Mouse (Mus musculus) embryonic stem cell, embryonic (primary cell): ENCODE data around the gene Ambp.

Experiments used
- CTCF ChIA-PET, 4 experiments: fragments of 300-600 bp in 2 of 4; fragments of 350-600 bp in 2 of 4; sonication (Branson Sonifier 250); formaldehyde crosslinking; loops; one replicate each; lab custom pipeline; 2022; ENCODE audit warnings: inconsistent platforms in 2 of 4; lab: Charles Lee
- POLR2A ChIA-PET, 4 experiments: fragments of 300-600 bp in 2 of 4; fragments of 350-600 bp in 2 of 4; sonication (Branson Sonifier 250); formaldehyde crosslinking; loops; one replicate each; lab custom pipeline; 2022; ENCODE audit warnings: antibody characterized with exemption in 4 of 4, inconsistent platforms in 1 of 4; lab: Charles Lee

The Ambp gene

GRCm38 (mm10) chr4:63154699-63155098, at the start of gene Ambp:
Gene Ambp (minus strand): TSS chr4:63154799.
- CTCF ChIA-PET: interaction anchor here in 1 of 4 experiments (0.7 kb wide), 1 partner anchor 374 kb away, joined by 3 read pairs; no protein-coding TSS in a partner anchor
- POLR2A ChIA-PET: interaction anchor here in 1 of 4 experiments (1.2 kb wide), 1 partner anchor 153 kb away, joined by 3 read pairs; no protein-coding TSS in a partner anchor

GRCm38 (mm10) chr4:63203874-63204273, 49.3 kb upstream of the Ambp start:
- ChIA-PET CTCF (interaction anchor here in 1 of 4 experiments (0.9 kb wide), 1 partner anchor 10 kb away, joined by 5 read pairs; the partner anchor contains the start of gene Col27a1), POLR2A (interaction anchor here in 2 of 4 experiments (1.2 to 1.9 kb wide), 3 partner anchors 9 to 12 kb away, joined by 4 to 6 read pairs (median 6); partner anchors contain the start of gene Col27a1 (in 1 of the 2))

DNA sequence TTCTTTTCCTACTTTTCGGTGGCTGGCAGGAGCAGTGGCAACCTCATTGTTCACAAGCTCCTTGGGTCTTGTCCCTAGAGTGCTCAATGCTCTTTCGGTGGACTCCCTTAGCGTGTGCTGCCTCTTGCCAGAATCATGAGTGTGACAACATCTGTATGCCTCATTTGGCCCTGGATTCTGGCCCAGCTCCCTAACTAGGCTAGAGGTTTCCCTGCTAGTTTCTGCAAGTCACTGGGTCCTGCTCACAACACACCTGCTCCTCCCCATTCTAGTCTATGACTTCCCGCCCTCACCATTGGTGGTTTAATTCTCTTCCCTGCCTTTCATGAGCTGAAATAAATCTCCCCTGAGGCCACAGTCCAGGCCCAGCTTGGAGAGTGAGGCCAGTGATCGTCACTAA, 44.8 kb upstream of the Ambp start:
- ChIA-PET POLR2A (interaction anchor here in 1 of 4 experiments (0.6 kb wide), 1 partner anchor 210 kb away, joined by 3 read pairs; no protein-coding TSS in a partner anchor), CTCF (no interaction called here)

- ChIA-PET CTCF (no interaction called here), POLR2A (interaction anchor here in 1 of 4 experiments (0.9 kb wide), 1 partner anchor 18 kb away, joined by 3 read pairs; no protein-coding TSS in a partner anchor)
Observed at GRCm38 (mm10) chr4:63194366-63194765, 39.8 kb upstream of the Ambp start.

GRCm38 (mm10) chr4:63191641-63192040, 37.0 kb upstream of the Ambp start:
- ChIA-PET CTCF (interaction anchor here in 1 of 4 experiments (0.5 kb wide), 1 partner anchor 116 kb away, joined by 4 read pairs; no protein-coding TSS in a partner anchor), POLR2A (no interaction called here)

- ChIA-PET POLR2A (interaction anchor here in 2 of 4 experiments (0.5 to 0.6 kb wide), 2 partner anchors 12 to 368 kb away, joined by 4 read pairs; no protein-coding TSS in a partner anchor), CTCF (interaction anchor here in 1 of 4 experiments (1.0 kb wide), 1 partner anchor 121 kb away, joined by 4 read pairs; no protein-coding TSS in a partner anchor)
Observed at GRCm38 (mm10) chr4:63186281-63186870, 31.8 kb upstream of the Ambp start.

DNA sequence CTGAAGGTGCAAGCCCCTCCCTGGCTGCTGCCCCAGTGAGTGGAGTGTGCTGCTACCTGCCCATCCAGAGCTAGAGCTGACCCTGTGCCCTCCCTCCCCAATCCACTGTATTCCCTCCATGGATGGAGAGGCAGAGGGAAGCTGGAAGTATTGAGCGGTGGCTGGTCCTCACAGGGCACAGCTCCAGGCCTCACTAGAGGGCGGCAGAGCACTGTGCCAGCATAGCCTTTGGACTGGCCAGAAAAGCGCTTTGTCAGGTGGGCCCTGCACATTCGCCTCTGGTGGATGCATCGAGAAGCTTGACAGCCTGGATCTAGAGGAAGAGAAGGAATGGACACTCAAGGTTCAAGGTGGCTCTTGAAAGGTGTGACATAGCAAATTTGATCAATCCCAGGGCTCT, 27.0 kb upstream of the Ambp start:
- POLR2A ChIA-PET: no interaction called here
- CTCF ChIA-PET: interaction anchor here (0.5 to 1.8 kb wide), 26 partner anchors 9 to 359 kb away, joined by 3 to 15 read pairs (median 4); partner anchors contain the start of genes Col27a1 (in 1 of the 4), Kif12 (in 1 of the 4) and Zfp618 (in 1 of the 4)

- POLR2A ChIA-PET: interaction anchor here in 1 of 4 experiments (0.6 kb wide), 1 partner anchor 74 kb away, joined by 3 read pairs; no protein-coding TSS in a partner anchor
- CTCF ChIA-PET: interaction anchor here in 2 of 4 experiments (0.5 to 0.9 kb wide), 2 partner anchors 9 to 12 kb away, joined by 3 to 4 read pairs; no protein-coding TSS in a partner anchor
Observed at GRCm38 (mm10) chr4:63171969-63172685, 17.5 kb upstream of the Ambp start, which contains the start of gene Kif12. Gene Kif12 (minus strand): TSS chr4:63172131.

DNA sequence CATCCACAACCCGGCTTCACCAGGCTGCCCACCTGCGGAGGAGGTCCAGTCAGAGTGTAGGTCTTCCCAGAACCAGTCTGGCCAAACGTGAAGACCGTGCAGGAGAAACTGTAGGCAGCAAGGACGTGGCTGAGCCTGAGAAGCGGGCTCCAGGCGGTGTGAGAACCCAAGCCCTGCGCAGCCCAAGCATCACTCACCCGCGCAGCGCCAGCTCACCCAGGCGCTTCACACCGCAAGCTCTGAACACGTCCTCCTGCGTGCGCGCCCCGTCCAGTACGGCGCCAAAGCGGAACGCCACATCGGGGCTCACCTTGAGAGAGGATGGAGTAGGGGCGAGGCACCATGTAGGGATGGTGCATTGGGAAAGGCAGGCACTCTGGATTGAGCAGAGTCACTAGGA, 16.5 kb upstream of the Ambp start:
- POLR2A ChIA-PET: no interaction called here
- CTCF ChIA-PET: interaction anchor here in 2 of 4 experiments (1.2 to 1.6 kb wide), 3 partner anchors 11 to 136 kb away, joined by 3 to 5 read pairs (median 5); no protein-coding TSS in a partner anchor

GRCm38 (mm10) chr4:63170061-63170460, 15.5 kb upstream of the Ambp start:
- CTCF ChIA-PET: interaction anchor here in 2 of 4 experiments (1.2 to 1.6 kb wide), 3 partner anchors 12 to 137 kb away, joined by 3 to 5 read pairs (median 5); no protein-coding TSS in a partner anchor
- POLR2A ChIA-PET: no interaction called here

DNA sequence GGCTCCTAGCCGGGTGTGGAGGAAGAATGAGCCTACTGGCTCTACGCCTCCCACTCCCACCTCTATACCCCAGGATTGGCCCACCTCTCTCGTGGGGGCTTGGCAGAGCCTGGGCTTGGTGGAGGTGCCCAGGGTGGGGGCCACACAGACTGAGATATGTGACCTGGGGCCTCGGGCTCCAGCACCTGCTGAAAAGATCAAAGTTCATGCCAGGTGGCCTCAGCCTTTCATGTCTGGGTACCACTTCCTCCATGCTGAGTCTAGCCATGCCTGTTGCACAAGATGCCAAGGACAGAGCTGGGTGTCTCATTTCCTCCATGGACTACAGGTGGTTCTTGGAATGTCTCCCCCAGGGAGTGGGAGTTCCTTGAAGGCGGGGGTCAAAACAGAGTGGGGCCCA, 11.7 kb upstream of the Ambp start:
- CTCF ChIA-PET: no interaction called here
- POLR2A ChIA-PET: no interaction called here

DNA sequence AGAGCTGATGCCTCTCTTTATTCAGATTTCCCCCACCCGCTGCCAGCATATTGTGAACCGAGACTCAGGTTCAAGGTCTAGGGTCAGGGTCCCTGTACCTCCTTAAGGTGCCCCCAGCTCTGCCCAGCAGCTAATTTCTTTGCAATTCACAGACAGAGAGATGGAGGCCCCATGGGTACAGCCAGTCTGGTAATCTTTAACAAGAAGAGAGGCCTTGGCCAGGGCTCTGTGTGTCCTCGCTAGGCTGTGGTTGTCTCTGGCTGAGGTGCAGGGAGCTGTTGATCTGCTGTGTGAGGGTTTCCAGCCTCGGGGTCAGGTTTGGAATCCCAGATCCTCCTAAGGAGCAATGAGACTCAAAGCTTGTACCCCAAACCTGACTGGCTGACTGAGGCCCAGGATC, 11.0 kb upstream of the Ambp start:
- ChIA-PET CTCF (interaction anchor here in 1 of 4 experiments (1.3 kb wide), 1 partner anchor 142 kb away, joined by 3 read pairs; no protein-coding TSS in a partner anchor), POLR2A (no interaction called here)

DNA sequence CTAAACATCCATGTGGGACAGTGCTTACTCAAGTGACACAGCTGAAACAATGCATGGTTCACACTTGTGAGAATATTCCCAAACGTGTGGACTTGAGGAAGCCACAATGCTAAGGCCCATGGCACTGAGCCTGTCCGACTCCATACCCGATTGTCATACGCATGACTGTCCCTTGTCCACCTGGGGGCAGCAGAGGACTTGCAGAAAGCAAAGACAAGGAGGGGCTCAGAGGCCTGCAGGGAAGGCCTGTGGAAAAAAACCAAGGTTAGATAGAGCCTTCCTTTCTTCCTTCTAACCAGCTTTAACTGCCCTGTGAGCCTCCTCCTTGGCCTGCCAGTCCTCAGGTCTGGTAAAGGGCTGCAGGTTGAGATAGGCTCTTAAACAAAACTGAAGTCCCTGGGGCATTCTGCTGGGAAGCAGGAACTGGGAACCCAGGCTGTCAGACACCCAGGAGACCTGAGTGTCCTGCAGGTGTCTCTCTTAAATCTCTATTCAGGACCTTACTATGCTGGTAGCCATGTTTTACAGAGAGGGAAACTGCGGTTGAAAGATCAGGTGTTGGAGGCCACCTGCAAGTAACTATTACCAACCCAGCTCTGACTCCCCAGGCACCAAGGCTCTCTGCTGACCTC, 4.5 kb upstream of the Ambp start:
- CTCF ChIA-PET: interaction anchor here in 3 of 4 experiments (0.5 to 1.9 kb wide), 8 partner anchors 22 to 352 kb away, joined by 3 to 11 read pairs (median 4); no protein-coding TSS in a partner anchor
- POLR2A ChIA-PET: no interaction called here

- ChIA-PET CTCF (interaction anchor here (0.8 to 1.2 kb wide), 4 partner anchors 149 to 202 kb away, joined by 3 to 6 read pairs (median 5); no protein-coding TSS in a partner anchor), POLR2A (no interaction called here)
Observed at GRCm38 (mm10) chr4:63158192-63158591, 3.6 kb upstream of the Ambp start.

DNA sequence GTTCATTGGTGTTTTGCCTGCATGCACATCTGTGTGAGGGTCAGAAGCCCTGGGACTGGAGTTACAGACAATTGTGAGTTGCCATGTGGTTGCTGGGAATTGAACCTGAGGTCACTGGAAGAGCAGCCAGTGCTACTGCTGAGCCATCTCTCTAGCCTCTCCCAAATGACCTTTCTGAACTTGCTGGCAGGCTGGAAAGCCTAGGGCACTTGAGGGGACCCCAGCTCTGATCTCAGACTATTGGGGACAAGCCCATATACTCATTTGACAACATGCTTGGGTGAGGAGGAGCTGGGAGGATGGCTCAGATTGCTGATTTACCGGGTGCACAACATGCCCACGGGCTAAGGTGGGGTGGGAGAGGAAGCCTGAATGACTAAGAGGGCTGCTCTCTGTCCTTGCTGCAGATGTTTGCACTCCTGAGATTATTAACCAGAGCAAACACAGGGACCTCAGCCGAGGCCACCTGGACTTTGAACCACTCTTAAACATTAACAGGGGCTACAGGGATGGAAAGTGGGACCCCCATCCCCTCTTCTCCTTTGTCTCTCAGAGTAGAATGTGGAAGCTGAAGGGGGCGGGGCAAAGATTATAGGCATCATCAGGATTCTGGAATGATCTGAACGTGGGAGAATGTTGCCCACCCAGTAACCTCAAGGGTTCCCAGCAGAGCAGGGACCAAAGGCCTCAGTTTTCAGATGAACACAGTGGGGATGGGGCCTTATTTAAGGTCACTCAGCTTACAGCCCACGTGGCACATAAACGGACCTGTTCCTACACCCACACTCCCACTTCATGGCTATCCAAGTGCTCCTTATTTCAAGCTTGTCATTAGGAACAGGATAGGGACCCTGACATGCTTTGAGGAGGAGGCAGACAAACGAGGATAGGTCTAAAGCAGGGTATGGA, 2.4 kb upstream of the Ambp start:
- ChIA-PET CTCF (interaction anchor here in 1 of 4 experiments (1.3 kb wide), 1 partner anchor 150 kb away, joined by 4 read pairs; no protein-coding TSS in a partner anchor), POLR2A (no interaction called here)

DNA sequence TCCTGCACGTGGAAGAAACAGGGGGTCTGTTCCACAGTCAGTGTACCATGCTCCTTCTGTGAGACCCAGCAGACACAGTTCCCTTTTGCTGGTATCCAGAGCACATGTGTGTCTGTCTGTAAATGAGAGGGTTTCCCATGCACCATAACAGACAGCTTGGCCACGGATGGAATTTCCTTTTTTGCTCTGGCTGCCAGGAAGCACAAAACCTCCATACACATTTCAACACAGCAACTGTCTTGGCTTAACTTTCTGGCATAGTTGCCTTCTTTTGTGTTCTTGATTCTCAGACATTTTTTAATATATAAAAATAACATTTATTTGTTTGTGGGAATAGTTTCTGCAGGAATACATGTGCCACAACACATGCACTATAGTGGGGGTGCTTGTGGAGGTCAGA, 997 bp upstream of the Ambp start:
- ChIA-PET CTCF (interaction anchor here in 1 of 4 experiments (0.7 kb wide), 1 partner anchor 375 kb away, joined by 3 read pairs; no protein-coding TSS in a partner anchor), POLR2A (no interaction called here)

DNA sequence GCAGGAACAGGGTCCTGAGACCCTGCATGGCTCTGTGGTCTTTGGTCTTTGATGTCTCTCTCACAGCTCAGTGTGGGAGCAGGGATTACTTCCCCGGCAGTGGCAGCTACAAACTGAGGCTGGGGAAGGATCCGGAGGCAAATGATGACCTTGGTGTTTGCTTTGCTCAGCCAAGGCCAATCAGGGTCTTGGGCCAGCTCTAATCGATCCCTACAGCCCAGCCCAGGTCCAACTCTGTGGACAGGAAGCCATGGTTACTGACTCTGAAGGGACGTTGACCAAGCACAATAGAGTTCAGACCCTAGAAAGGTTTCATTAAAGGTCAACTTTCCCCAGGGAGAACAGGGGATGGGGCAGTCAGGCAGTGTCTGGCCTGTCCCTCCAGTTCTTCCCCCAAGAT, 571 bp downstream of the Ambp start:
- CTCF ChIA-PET: interaction anchor here in 1 of 4 experiments (0.6 kb wide), 1 partner anchor 530 kb away, joined by 3 read pairs; no protein-coding TSS in a partner anchor
- POLR2A ChIA-PET: interaction anchor here in 2 of 4 experiments (1.2 to 1.5 kb wide), 2 partner anchors 9 to 154 kb away, joined by 3 read pairs; no protein-coding TSS in a partner anchor
